Mouse (Mus musculus) lung, postnatal 0 days (tissue): ENCODE results near the gene Emilin2.

Experiments used
- CTCF ChIP-seq: IDR thresholded peaks from 2 replicates; pipeline ENCODE4 v1.5.1; 2016; ENCODE audit warnings: antibody characterized with exemption, mild to moderate bottlenecking
- EP300 ChIP-seq: IDR thresholded peaks from 2 replicates; pipeline ENCODE4 v1.6.1; 2016; ENCODE audit warnings: antibody characterized with exemption, mild to moderate bottlenecking, control low read depth

GRCm38 (mm10) chr17:71234041-71234594, 77.7 kb downstream of the Emilin2 start:
- no peak for TF ChIP-seq CTCF
- no peak for TF ChIP-seq EP300
